Mouse (Mus musculus) MEL (cell line): ENCODE data around the gene Otp. TPM values are rescaled to one million over a fixed set of nuclear protein-coding genes. Genes with fewer than 3 reads are reported as not detected.

Experiments used
- DNase-seq: peaks from one replicate; pipeline ENCODE4 v3.0.0; 2011; ENCODE audit warnings: low read depth, low spot score
- H3K27ac ChIP-seq: 2 replicates; pipeline ENCODE4 v1.5.1; 2012; ENCODE audit warnings: low read depth, mild to moderate bottlenecking, control low read depth, low read length, moderate library complexity; ENCODE audit not compliant: control insufficient read depth
- H3K27me3 ChIP-seq, 2 experiments: fragments of 150-350 bp in 1 of 2; sonication (generic) in 1 of 2; 2 replicates each; pipeline ENCODE4 v1.6.1; 2012; ENCODE audit warnings: low read length in 2 of 2, mild to moderate bottlenecking in 2 of 2, improper control_type of control experiment in 1 of 2, moderate library complexity in 1 of 2; ENCODE audit not compliant: insufficient read depth in 2 of 2, control insufficient read depth in 1 of 2
- H3K36me3 ChIP-seq, 2 experiments: 2 replicates each; pipeline ENCODE4 v1.6.1; 2012 to 2014; ENCODE audit warnings: low read length in 2 of 2, improper control_type of control experiment in 1 of 2, inconsistent platforms in 1 of 2, mild to moderate bottlenecking in 1 of 2; ENCODE audit not compliant: insufficient read depth in 2 of 2, control insufficient read depth in 1 of 2
- H3K4me1 ChIP-seq, 2 experiments: fragments of 150-350 bp in 1 of 2; sonication (generic) in 1 of 2; 2 replicates each; pipeline ENCODE4 v1.6.1; 2012; ENCODE audit warnings: low read length in 2 of 2, improper control_type of control experiment in 1 of 2, mild to moderate bottlenecking in 1 of 2; ENCODE audit not compliant: insufficient read depth in 2 of 2, control insufficient read depth in 1 of 2
- H3K4me3 ChIP-seq, 2 experiments: fragments of 150-350 bp in 1 of 2; sonication (generic) in 1 of 2; 2 replicates each; pipeline ENCODE4 v1.5.1; 2012; ENCODE audit warnings: low read depth in 2 of 2, low read length in 2 of 2, mild to moderate bottlenecking in 2 of 2, moderate library complexity in 2 of 2, control low read depth in 1 of 2, improper control_type of control experiment in 1 of 2; ENCODE audit not compliant: control insufficient read depth in 1 of 2, insufficient read depth in 1 of 2
- H3K79me2 ChIP-seq: 2 replicates; pipeline ENCODE4 v1.6.1; 2012; ENCODE audit warnings: mild to moderate bottlenecking, low read length, moderate library complexity; ENCODE audit not compliant: control insufficient read depth, poor library complexity, insufficient read depth
- H3K9ac ChIP-seq: 2 replicates; pipeline ENCODE4 v1.6.1; 2012; ENCODE audit warnings: low read depth, mild to moderate bottlenecking, control low read depth, low read length, moderate library complexity; ENCODE audit not compliant: control insufficient read depth, poor library complexity, severe bottlenecking
- H3K9me3 ChIP-seq: fragments of 150-350 bp; sonication (generic); replicated peaks from 2 replicates; pipeline ENCODE4 v1.6.1; 2012; ENCODE audit warnings: mild to moderate bottlenecking, low read length, improper control_type of control experiment, moderate library complexity; ENCODE audit not compliant: insufficient read depth
- BHLHE40 ChIP-seq: IDR thresholded peaks from 2 replicates; pipeline ENCODE4 v1.6.1; 2012; ENCODE audit warnings: low read depth, mild to moderate bottlenecking, inconsistent platforms, low read length, improper control_type of control experiment, borderline replicate concordance
- CHD2 ChIP-seq: IDR thresholded peaks from 2 replicates; pipeline ENCODE4 v1.6.1; 2011; ENCODE audit warnings: low read length, improper control_type of control experiment
- CTCF ChIP-seq, 3 experiments: IDR thresholded peaks in 2 of 3; conservative IDR thresholded peaks in 1 of 3; 2 replicates each; pipeline ENCODE4 v1.5.1; 2011 to 2012; ENCODE audit warnings: low read length in 3 of 3, low read depth in 2 of 3, mild to moderate bottlenecking in 2 of 3, improper control_type of control experiment in 1 of 3, inconsistent platforms in 1 of 3, mixed read lengths in 1 of 3, moderate library complexity in 1 of 3; ENCODE audit not compliant: control insufficient read depth in 1 of 3, insufficient read depth in 1 of 3, poor library complexity in 1 of 3, severe bottlenecking in 1 of 3
- EP300 ChIP-seq, 2 experiments: IDR thresholded peaks; 2 replicates each; pipeline ENCODE4 v1.6.1; 2011; ENCODE audit warnings: improper control_type of control experiment in 2 of 2, low read length in 2 of 2, low read depth in 1 of 2, mild to moderate bottlenecking in 1 of 2
- HCFC1 ChIP-seq: IDR thresholded peaks from 2 replicates; pipeline ENCODE4 v1.6.1; 2012; ENCODE audit warnings: low read depth, mild to moderate bottlenecking, inconsistent platforms, low read length, improper control_type of control experiment, moderate library complexity
- JUND ChIP-seq: IDR thresholded peaks from 2 replicates; pipeline ENCODE4 v1.6.1; 2011; ENCODE audit warnings: low read depth, mild to moderate bottlenecking, improper control_type of control experiment, low read length
- NRF1 ChIP-seq: IDR thresholded peaks from 2 replicates; pipeline ENCODE4 v1.6.1; 2014; ENCODE audit warnings: low read depth, mild to moderate bottlenecking, inconsistent platforms, low read length, improper control_type of control experiment, moderate library complexity; ENCODE audit not compliant: poor library complexity, insufficient read depth, severe bottlenecking
- POLR2A ChIP-seq, 2 experiments: IDR thresholded peaks; 2 replicates each; pipeline ENCODE4 v1.6.1; 2011 to 2012; ENCODE audit warnings: low read length in 2 of 2, mild to moderate bottlenecking in 2 of 2, control low read depth in 1 of 2, improper control_type of control experiment in 1 of 2, low read depth in 1 of 2, moderate library complexity in 1 of 2; ENCODE audit not compliant: control insufficient read depth in 1 of 2, insufficient read depth in 1 of 2, poor library complexity in 1 of 2
- RCOR1 ChIP-seq: IDR thresholded peaks from 2 replicates; pipeline ENCODE4 v1.6.1; 2012; ENCODE audit warnings: low read depth, mild to moderate bottlenecking, inconsistent platforms, low read length, improper control_type of control experiment
- SIN3A ChIP-seq: IDR thresholded peaks from 2 replicates; pipeline ENCODE4 v1.6.1; 2012; ENCODE audit warnings: low read length, improper control_type of control experiment, inconsistent platforms
- SMC3 ChIP-seq: IDR thresholded peaks from 2 replicates; pipeline ENCODE4 v1.6.1; 2011; ENCODE audit warnings: low read depth, low read length, improper control_type of control experiment
- UBTF ChIP-seq: IDR thresholded peaks from 2 replicates; pipeline ENCODE4 v1.6.1; 2012; ENCODE audit warnings: low read depth, mild to moderate bottlenecking, inconsistent platforms, low read length, improper control_type of control experiment, moderate library complexity, borderline replicate concordance; ENCODE audit not compliant: insufficient read depth
- USF2 ChIP-seq, 2 experiments: IDR thresholded peaks; 2 replicates each; pipeline ENCODE4 v1.6.1; 2011 to 2012; ENCODE audit warnings: improper control_type of control experiment in 2 of 2, low read length in 2 of 2, borderline replicate concordance in 1 of 2, inconsistent platforms in 1 of 2, low read depth in 1 of 2, mild to moderate bottlenecking in 1 of 2; ENCODE audit not compliant: insufficient read depth in 1 of 2
- ZC3H11A ChIP-seq: IDR thresholded peaks from 2 replicates; pipeline ENCODE4 v1.6.1; 2012; ENCODE audit warnings: low read depth, mild to moderate bottlenecking, inconsistent platforms, low read length, improper control_type of control experiment
- ZKSCAN1 ChIP-seq: IDR thresholded peaks from 2 replicates; pipeline ENCODE4 v1.6.1; 2012; ENCODE audit warnings: low read depth, mild to moderate bottlenecking, inconsistent platforms, low read length, improper control_type of control experiment, moderate library complexity
- ZMIZ1 ChIP-seq: IDR thresholded peaks from 2 replicates; pipeline ENCODE4 v1.6.1; 2012; ENCODE audit warnings: low read depth, mild to moderate bottlenecking, inconsistent platforms, low read length, improper control_type of control experiment, moderate library complexity
- polyA plus RNA-seq, 2 experiments: library from polyadenylated mRNA; stranded (reverse) in 1 of 2; unstranded in 1 of 2; fragments of >175 nt in 1 of 2; fragments of >200 nt in 1 of 2; gene quantifications; 2 replicates each; pipeline versions ENCODE4 v1.2.1 to v1.2.4; 2012; ENCODE audit warnings: low replicate concordance in 2 of 2, low read depth in 1 of 2; ENCODE audit not compliant: insufficient read length in 2 of 2, insufficient read depth in 1 of 2, missing spikeins in 1 of 2
- total RNA-seq: library from RNA; depleted of rRNA; stranded (reverse); fragments of 300-350 nt; gene quantifications from 2 replicates; pipeline ENCODE4 v1.2.3, GENCODE M21; 2012

Gene Otp
- total and polyA plus RNA-seq, 3 experiments = not detected

DNA sequence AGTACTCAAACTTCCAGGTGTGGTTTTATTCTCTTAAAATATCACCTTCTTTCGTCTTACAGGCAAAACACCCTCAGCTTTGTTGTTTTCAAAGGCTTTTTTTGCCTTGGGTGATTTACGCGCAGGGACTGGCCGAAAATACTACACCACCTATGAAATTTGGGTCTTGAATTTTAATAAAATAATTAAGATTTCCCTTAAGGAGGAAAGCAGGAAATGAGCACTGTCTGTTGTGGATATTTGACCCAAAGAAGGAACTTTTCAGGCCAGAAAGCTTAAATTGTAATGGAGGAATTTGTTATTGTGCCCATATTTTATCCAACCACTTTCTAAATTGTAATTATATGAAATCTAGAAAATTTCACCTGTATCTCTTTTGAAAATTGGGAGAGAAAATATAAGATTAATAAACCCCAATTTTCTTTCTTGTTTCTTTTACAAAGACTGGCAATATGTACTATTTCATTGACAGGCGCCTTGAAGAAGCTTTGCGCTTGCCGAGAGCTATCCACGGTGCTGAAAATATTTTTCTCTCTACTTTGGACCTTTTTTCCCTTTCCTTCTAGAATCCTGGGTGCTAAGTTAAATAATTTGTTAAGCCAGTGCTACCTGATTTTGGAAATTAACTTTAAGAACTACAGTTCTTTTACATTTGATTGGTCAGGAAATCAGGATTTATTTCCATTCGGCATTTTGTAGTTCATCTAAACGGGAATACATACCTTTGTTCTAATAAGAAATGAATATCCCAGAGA lies 2.8 kb downstream of the Otp start:
- peak; percentile 43 for DNase-seq
- no peak overlapping the region for H3K27ac ChIP-seq
- no peaks in the 10 kb centered on the region for H3K9me3 ChIP-seq
- H3K4me1 ChIP-seq = no peaks in the 10 kb centered on the region
- no peaks in the 10 kb centered on the region for H3K79me2 ChIP-seq
- no peak for TF ChIP-seq NRF1
- TF ChIP-seq SIN3A = 0 out of 2 replicates have a peak, but pooled peaks have one; percentile 31
- TF ChIP-seq, all 39 proteins: peak for 1
- Histone ChIP-seq H3K27me3 (no peaks in the 10 kb centered on the region), H3K4me3 (no peak overlapping the region), H3K9ac (no peak overlapping the region), H3K36me3 (no peaks in the 10 kb centered on the region)

DNA sequence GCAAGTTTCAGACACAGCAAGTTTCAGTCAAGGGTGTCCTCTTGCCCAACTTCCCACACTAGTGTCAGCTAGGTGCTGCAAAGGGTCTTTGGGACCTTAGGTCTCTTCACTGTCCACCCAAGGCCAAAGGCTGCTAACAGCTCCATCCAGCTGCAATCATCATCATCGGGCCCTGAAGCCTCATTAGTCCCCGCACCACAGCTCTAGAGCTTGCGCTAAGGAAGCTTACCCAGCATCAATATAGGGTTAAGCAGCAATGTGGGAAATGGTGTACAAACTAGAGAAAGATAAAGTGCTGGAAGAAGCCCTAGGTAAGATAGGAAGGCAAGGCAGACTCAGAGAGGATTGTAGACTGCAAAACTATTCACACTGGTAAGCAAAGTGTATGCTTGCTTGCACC lies 5.8 kb downstream of the Otp start:
- H3K27ac ChIP-seq = no peak overlapping the region
- H3K36me3 ChIP-seq = no peaks in the 10 kb centered on the region
- no peak for DNase-seq
- H3K4me3 ChIP-seq = no peak overlapping the region
- no peak for TF ChIP-seq ZMIZ1
- no peak for TF ChIP-seq CHD2
- TF ChIP-seq EP300 (IDR thresholded peaks at IDR 0.05; ENCODE audit: low read depth in 1 of 2, low read length in 2 of 2) = no peak
- no peak for TF ChIP-seq BHLHE40
- TF ChIP-seq RCOR1 = no peak
- no peak for TF ChIP-seq POLR2A (IDR thresholded peaks at IDR 0.05; ENCODE audit: control insufficient read depth in 1 of 2, insufficient read depth in 1 of 2, low read depth in 1 of 2, low read length in 2 of 2, poor library complexity in 1 of 2)
- TF ChIP-seq SMC3 = no peak
- no peak for TF ChIP-seq USF2 (IDR thresholded peaks at IDR 0.05; ENCODE audit: borderline replicate concordance in 1 of 2, insufficient read depth in 1 of 2, low read depth in 1 of 2, low read length in 2 of 2)
- TF ChIP-seq HCFC1 = no peak
- no peak for TF ChIP-seq JUND
- TF ChIP-seq UBTF = no peak
- TF ChIP-seq ZC3H11A = no peak
- no peak for TF ChIP-seq CTCF (IDR thresholded peaks at IDR 0.05 in 2 of 3, conservative IDR thresholded peaks at IDR 0.05 in 1 of 3; ENCODE audit: control insufficient read depth in 1 of 3, insufficient read depth in 1 of 3, low read depth in 2 of 3, low read length in 3 of 3, poor library complexity in 1 of 3, severe bottlenecking in 1 of 3)
- TF ChIP-seq ZKSCAN1 = no peak
- no peaks in the 10 kb centered on the region for H3K9me3 ChIP-seq
- no peak overlapping the region for H3K9ac ChIP-seq
- no peaks in the 10 kb centered on the region for H3K27me3 ChIP-seq
- no peaks in the 10 kb centered on the region for H3K4me1 ChIP-seq
- H3K79me2 ChIP-seq = no peaks in the 10 kb centered on the region
